Mouse (Mus musculus) mature B cell (primary cell): ENCODE data around the gene B3galt4.
"Not testable (repeated sequence)": the region's sequence is repeated elsewhere in the genome, so short reads cannot be mapped to it uniquely, and the experiment has no call there.

Experiments
- in situ Hi-C: fragments of 300-500 bp; cut with MboI; formaldehyde crosslinking; loops from 2 replicates; pipeline ENCODE4 v1.14.3; 2019

Gene B3galt4

DNA sequence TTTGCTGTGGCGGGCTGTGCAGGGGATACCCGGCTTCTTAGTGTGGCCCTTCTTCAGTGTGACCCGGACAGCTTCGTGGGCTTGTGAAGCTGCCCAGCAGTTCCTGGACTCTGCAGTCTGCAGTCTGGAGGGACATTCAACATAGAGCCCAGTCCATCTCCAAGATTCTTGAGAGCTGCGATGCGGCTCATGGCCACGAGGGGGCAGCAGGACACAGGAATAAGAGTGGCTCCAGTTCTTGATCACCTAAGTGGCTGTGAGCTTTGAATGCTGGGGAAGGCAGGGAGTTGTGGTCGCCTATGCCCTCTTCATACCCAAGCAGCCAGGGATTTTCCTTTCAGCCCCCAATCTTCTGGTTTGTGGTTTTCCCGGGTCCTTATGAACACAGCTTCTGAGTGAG lies 17.2 kb upstream of the B3galt4 start:
- in situ Hi-C loops = no loop called here

DNA sequence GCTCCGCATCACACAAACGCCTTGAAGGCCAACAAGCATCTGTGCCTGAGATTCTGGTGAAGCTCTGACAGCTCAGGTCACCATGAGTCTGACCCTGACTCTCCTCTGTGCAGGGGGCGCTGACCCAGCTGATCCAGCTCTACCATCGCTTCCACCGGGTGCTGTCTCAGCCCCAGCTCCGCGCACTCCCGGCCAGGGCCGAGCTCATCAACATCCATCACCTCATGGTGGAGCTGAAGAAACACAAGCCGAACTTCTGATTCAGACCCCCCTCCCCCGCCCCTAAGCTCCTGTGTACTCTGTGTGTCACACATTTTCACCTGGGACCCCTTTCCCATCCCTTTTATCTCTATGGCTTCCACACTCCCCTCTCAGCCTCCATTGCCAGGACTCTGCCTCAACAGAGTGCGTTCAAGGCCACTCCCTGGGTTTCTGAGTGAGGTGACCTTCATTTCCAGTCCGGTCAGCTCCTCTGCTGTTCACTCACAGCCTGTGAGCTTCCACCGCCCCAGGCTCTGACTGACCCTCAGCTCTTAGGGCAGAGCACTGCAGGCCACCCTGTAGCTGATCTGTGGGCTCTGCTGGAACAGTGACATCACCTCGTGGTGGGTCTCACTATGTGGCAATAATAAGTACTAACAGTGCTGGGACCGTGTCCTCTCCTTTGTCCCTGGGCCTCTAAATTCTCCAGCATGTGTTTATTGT lies 14.7 kb upstream of the B3galt4 start:
- in situ Hi-C loops = no loop called here

DNA sequence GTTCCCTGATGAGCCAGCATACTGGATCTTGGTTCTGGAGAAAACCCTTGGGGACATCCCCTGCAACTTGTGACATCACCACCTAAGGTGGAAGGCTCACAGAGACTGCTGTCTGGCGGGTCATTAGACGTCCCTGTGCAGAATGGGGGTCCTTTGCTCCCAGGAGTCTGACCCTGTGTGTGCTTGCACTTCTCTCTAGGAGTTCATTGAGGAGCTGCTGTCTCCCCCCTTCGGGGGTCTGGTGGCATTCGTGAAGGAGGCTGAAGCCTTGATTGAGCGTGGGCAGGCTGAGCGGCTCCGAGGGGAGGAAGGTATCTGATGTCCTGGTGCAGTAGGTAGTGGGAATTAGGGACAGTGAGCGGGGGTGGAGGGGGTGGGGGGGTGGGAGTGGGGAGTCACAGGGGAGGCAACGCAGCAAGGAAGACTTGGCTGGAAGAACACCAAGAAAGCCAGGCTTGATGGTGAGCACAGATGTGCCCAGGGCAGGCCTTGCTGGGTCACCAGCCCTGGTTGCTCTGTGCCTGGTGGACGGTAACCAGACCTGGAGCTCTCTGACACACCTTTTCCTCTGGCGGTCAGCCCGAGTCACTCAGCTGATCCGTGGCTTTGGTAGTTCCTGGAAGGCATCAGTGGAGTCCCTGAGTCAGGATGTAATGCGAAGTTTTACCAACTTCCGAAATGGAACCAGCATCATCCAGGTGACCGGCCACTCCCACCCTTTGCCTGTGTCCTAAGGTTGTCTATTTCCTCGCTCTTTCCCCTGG lies 14.0 kb upstream of the B3galt4 start:
- in situ Hi-C loops = no loop called here

DNA sequence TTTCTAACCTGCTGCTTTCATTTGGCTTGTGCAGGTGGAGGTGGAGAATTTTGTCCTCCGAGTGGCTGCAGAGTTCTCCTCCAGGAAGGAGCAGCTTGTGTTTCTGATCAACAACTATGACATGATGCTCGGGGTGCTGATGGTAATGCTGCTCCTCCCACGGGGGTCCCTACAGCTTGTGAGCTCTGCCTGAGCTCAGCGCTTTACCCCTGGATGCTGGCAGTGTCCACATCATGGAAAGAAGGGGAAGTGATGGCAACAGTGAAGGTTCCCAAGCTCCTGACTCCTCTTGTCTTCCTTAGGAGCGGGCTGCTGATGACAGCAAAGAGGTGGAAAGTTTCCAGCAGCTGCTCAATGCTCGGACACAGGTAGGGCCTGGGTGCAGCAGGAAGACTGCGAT lies 11.6 kb upstream of the B3galt4 start:
- in situ Hi-C loops = no loop called here

DNA sequence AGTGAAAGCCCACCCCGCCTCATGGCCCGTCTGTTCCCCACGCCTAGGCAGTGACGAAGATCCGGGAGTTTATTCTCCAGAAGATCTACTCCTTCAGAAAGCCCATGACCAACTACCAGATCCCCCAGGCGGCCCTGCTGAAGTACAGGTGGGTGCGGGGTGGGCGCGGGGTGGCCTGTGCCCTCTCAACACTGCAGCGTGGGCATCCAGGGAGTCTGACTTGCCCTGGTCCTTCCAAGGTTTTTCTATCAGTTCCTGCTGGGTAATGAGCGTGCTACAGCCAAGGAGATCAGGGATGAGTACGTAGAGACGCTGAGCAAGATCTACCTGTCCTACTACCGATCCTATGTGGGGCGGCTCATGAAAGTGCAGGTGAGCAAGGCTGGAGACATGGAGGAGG lies 8.7 kb upstream of the B3galt4 start:
- in situ Hi-C loops = no loop called here

DNA sequence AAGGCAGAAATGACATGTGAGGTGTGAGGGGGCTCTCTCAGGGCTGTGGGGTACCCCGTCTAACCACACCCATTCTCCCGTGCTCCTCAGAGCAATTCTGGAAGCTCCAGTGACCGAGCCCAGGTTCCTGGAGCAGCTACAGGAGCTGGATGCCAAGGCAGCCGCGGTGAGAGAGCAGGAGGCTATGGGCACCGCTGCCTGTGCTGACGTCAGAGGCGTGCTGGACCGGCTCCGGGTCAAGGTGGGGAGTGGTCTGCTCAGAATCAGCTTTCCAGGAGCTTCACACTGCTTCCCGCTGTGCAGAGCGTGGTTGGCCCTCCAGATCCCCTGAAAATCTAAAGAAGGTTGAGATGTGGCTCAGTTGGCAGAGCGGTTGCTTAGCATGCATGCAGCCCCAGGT lies 7.8 kb upstream of the B3galt4 start:
- in situ Hi-C loops = no loop called here

DNA sequence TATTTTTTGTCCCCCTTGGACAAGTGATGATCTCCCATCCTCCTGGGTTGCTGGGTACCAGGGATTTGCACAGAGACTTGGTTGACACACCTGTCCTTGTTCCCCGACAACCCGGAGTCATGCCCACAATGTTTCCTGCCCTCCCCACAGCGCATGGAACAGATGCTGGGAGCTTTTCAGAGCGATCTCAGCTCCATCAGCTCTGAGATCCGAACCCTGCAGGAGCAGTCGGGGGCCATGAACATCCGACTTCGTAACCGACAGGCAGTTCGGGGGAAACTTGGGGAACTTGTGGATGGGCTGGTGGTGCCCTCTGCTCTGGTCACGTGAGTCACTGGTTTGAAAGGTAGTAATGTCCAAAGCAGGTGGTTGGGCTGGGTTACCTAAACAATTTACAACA lies 7.2 kb upstream of the B3galt4 start:
- in situ Hi-C loops = no loop called here

DNA sequence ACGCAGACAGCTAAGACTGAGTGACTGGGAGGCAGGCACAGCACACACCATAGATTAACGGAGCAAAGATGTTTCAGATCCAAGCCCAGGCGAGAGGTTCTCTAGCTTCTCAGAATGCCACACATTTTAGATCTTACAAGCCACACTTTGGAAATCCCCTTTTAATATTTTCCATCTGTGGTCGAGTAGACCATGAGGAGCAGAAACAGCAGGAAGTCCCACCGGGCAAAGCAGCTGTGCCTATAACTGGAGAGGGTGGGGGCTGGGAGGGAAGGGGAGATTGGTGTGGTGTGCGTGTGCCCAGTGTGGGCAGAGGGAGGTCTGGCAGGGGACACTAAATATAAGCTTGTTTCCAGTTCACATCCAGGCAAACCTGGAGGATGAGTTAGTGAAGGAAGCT lies 6.2 kb upstream of the B3galt4 start:
- in situ Hi-C loops = no loop called here

DNA sequence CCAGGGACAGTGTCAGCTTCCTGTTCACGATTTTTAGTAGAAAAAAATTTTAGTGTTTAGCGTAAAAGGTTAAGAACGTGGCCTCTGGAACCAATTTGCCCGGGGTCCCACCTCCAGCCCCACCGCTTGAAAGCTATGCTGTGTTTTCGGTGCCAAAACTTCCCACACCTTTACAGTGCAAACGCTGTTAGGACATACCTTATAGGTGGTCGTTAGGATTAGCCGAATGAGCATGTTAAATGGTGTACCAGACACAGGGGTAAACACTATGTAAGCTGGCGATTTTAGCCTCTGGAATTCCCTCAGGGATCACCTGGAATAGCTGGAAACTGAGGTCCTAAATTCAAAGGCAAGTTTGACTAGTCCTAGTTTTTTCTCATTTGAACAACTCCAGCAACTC lies 5.0 kb upstream of the B3galt4 start:
- in situ Hi-C loops = no loop called here

DNA sequence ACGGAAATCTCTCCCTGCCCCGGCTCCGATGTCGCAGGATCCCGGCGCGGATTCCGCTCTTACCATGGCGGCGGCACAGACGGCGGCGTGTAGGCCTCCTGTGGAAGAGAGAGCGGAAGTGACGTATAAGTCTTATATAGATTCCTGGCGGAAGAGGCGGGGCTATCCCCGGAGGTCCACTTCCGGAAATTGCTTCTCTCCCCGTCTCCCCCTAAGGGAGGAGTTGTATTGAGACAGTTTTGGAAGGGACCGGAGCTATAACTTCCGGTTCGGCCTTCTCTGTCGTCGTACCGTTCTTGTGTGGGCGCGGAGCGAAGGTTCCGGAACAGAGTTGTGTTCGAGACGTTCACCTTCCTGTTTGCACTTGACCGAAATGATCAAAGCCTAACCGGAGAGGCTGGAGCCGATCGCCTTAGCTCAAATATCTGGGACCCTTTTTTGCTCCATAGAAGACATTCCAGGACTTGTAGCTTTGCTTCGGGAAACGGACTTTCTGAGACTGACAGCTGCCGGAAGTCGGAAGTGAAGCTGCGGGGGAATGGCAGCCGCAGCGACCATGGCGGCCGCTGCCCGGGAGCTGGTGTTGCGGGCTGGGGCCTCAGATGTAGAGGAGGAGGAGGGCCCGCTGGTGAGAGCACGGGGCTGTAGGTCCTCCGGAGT lies 4.4 kb upstream of the B3galt4 start, which contains the start of the genes Vps52 and Rps18:
Gene Vps52, plus strand, starts transcription at position 258 of the 660 bp plus-strand sequence.
Gene Rps18, minus strand, starts transcription at position 447 of the 660 bp plus-strand sequence.
- in situ Hi-C loops = no loop called here

DNA sequence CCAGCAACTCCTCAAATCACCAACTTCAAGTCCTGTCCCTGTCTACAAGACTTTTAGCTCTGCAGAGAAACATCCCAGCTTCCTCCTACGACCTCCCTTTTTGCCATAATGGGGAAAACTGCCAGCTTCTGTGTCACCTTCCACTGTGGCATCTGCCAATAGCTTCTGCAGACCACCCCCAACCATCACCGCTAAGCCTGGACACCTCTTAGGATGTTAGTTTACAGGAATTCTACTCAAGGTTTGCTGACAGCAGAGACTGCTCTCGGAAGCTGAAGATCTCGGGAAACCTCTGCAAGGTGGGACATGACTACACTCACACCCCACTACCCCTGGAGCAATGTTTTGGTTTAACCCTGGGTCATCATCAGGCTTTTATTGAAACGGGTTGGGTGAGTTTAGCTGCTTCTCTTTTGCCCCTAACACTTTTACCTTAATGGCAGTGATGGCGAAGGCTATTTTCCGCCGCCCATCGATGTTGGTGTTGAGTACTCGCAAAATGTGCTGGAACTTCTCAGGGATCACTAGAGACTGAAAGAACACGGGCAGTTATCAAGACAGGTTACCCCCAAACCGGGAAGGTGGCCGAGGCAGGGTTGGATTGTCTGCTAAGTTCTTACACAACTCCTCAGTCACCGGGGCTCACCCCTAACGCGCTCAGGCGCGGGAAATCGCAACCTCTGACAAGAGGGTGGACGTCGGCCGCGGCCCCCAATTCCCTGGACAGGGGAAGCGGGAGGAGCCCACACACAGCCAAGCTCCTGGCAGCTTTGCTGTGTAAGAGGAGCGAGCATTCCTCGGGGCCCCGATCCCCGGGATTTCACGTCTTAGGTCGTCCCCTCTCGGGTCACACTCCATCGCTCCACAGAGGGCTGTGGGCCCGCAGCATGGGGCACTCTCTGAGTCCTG lies 3.6 kb upstream of the B3galt4 start:
- in situ Hi-C loops = no loop called here

DNA sequence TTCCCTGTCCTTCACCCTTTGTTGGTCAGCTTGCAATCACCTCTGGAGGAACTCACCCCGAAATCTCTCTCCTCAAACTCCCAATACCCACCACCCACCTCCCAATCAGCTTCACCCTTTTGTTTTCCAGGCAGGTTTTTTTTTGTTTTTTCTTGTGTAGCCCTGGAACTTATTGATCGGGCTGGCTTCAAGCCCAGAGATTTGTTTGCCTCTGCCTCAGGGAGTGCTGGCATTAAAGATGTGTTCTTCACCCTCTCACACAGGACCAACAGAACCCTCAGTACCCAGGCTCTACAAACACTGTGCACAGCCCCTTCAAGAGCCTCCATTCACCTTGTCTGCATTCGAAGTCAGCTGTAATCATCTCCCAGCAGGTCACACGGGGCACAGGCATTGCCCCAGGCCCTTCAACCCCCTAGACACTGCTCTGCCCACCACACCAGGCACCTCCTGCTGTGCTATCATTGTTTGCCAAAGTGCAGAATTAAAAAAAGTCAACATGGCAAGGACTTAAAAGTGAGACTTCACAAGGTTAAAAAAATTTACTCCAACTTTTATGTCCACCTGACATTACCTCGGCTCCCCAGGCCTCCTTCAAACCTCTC lies 2.8 kb upstream of the B3galt4 start:
- in situ Hi-C loops = no loop called here

DNA sequence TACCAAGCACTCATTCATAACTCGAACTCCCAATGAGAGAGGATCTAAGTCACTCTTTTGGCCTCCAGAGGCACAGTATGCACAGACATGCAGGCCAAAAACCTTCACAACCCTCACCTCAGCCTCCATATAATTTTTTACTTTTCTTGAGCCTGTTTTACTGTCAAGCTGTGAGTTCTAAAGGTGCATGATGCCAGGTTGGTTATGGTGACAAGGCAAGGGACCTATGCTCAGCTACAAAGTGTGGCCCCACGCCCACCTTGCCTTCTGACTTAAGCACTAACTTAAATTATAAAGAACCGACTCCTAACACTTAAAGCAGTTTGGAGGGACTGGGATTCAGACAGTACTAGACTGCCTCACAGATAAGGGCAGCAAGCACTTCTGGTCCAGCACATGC lies 2.0 kb upstream of the B3galt4 start:
- in situ Hi-C loops = no loop called here

DNA sequence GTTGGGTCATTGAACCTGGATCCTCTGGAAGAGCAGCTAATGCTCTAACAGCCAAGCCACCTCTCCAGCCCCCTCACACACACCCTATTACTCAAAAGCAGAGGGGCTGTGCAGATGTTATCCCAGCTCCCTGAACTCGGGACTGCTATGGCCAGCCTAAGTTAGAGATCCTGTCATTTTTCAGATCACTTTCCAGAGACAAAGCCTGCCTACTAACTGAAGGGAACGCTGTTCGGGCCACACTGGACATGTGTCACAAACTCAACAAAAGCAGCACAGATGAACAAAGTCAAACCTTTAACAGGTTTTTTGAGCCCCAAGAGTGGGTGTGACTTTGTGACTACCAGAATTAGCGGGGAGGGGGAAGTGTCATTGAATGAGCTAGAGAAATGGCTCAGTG lies 1.6 kb upstream of the B3galt4 start:
- in situ Hi-C loops = no loop called here

DNA sequence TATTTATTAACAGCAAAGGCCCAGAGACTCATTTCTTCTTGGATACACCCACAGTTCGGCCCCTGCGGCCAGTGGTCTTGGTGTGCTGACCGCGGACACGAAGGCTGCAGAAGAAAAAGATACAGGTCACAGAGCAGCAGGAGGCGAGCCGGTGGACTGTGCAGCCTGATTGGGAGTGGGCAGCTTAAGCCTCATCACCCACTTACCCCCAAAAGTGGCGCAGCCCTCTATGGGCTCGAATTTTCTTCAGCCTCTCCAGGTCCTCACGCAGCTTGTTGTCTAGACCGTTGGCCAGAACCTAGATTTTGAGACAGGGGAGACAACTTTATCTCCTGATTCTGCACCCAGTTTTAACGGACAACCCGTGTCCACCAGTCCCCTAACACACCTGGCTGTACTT lies 727 bp upstream of the B3galt4 start:
- in situ Hi-C loops = not testable (repeated sequence)

DNA sequence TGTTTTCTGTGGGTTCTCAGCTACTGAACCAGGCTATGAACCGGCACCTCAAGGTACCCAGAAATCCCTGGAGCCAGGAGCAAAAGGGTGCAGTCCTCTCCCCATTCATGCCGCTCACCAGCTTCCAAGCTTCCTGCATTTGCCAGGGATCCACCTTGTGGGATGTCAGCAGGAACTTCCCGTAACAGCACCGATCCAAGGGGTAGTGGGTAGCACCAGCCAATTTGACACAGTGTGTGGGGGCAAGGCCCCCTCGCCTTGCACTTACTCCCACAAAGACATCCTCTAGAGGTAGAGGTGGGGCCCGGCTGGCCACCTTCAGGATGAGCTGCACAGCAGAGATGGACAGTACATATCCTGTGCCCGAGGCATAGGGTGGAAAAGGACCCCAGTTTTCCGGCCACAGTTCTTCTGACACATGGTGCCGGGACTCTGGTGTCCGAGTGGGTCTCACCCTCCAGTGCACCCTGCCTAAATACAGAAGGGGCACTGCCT lies 1.1 kb downstream of the B3galt4 start:
- in situ Hi-C loops = no loop called here

DNA sequence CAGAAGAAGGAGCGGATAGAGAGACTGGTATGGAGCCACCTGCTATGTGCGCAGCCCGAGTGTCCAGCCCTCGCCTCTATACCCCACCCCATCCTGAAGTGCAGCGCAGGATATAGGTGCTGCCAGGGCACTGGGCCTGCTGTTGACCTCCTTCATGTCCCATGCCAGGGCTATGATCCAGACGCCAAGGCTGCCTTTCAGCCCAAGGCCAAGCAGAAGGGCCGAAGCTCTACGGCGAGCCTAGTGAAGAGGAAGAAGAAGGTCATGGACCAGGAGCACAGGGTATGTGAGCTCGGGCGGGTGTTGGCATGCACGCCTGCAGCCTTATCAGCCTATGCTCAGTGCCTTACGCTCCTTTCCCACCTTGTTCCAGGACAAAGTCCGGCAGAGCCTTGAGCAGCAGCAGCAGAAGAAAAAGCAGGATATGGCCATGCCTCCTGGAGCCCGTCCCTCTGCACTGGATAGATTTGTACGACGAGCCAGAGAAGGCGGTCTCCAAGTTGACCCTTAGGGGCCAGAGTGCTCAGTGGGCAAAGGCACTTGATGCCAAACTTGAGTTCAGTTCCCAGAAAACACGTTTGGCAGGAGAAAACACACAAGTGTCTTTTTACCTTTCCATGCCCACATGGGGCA lies 2.3 kb downstream of the B3galt4 start:
- in situ Hi-C loops = no loop called here

DNA sequence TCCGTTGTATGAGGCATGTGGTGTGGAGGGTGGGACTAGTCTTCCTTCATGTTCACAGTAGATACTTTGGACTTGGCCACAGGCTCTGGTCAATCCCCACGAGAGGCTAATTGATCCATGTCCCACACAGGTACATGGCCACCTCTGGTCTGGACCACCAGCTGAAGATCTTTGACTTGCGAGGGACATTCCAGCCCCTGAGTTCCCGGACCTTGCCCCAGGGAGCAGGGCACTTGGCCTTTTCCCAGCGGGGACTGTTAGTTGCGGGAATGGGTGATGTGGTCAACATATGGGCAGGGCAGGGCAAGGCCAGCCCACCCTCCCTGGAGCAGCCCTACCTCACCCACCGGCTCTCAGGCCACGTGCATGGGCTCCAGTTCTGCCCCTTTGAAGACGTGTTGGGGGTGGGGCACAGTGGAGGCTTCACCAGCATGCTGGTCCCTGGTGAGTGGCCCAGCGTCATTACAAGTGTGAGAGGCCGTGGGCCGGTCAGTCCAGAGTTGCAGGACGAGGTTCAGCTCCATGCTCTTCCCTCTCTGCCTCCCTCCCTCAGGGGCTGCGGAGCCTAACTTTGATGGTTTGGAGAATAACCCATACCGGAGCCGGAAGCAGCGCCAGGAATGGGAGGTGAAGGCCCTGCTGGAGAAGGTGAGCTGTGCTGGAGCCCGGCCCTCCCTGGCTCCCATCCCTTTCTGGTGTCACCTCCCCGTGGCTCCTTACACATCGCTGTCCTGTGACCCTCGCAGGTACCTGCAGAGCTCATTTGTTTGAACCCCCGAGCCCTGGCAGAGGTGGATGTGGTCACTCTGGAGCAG lies 3.0 kb downstream of the B3galt4 start:
- in situ Hi-C loops = no loop called here

DNA sequence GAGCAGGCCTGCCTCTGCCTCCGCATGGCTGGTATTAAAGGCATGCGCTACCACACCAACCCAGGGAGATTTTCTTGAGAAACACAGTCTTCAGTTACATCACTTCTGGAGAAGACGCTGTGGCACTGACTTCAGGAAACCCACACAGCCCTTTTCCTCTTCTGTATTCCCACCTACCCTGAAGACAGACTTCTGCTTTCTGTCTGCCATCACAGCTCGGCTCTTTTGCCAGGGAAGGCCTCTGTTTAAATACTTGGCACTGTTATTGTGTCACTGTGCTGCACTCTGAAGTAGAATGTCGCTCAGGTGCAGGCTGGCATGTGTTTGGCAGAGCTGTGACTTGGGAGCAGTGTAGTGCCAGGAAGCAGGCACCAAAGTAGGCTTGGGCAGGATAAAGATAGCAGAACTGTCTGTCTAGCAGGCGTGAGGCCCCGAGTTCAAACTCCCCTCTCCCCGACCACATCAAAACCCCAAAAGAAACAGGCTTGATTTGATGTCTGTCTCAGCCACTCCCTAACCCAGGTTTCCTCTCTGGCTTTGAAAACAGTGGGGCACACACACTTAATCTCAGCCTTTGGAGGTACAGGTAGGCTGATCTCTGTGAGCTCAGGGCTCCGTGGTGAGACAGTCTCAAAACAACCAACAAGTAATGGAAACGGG lies 3.7 kb downstream of the B3galt4 start:
- in situ Hi-C loops = no loop called here
